Mouse (Mus musculus) heart, embryonic 15.5 days (tissue): ENCODE data around the gene Cnot1. TPM values are rescaled to one million over a fixed set of nuclear protein-coding genes. Genes with fewer than 3 reads are reported as not detected.
A peak's percentile ranks its signal among the peaks of the same experiment; 100 is the strongest.

Source experiments
- ATAC-seq: fragments of 200-750 bp; cut with Nextera tagmentation; replicated peaks from 2 replicates; pipeline ENCODE4 v1.8.0; 2017; ENCODE audit warnings: low read depth, moderate TSS enrichment; ENCODE audit not compliant: insufficient number of reproducible peaks, insufficient read depth, low FRiP score
- H3K27ac ChIP-seq: fragments of 300-500 bp; sonication (generic); 2 replicates; pipeline ENCODE4 v1.5.1; 2015; ENCODE audit warnings: mild to moderate bottlenecking, inconsistent platforms
- H3K27me3 ChIP-seq: fragments of 300-500 bp; sonication (generic); 2 replicates; pipeline ENCODE4 v1.6.1; 2015; ENCODE audit warnings: inconsistent platforms
- H3K36me3 ChIP-seq: fragments of 300-500 bp; sonication (generic); 2 replicates; pipeline ENCODE4 v1.6.1; 2015; ENCODE audit warnings: mild to moderate bottlenecking, inconsistent platforms
- H3K4me1 ChIP-seq: fragments of 300-500 bp; sonication (generic); replicated peaks from 2 replicates; pipeline ENCODE4 v1.6.1; 2015; ENCODE audit warnings: inconsistent platforms
- H3K4me2 ChIP-seq: fragments of 300-500 bp; sonication (generic); 2 replicates; pipeline ENCODE4 v1.6.1; 2015; ENCODE audit warnings: inconsistent platforms, mild to moderate bottlenecking, moderate library complexity
- H3K4me3 ChIP-seq: fragments of 300-500 bp; sonication (generic); 2 replicates; pipeline ENCODE4 v1.5.1; 2015; ENCODE audit warnings: mild to moderate bottlenecking, inconsistent platforms
- H3K9ac ChIP-seq: fragments of 300-500 bp; sonication (generic); 2 replicates; pipeline ENCODE4 v1.6.1; 2015; ENCODE audit warnings: mild to moderate bottlenecking, inconsistent platforms
- H3K9me3 ChIP-seq: fragments of 300-500 bp; sonication (generic); replicated peaks from 2 replicates; pipeline ENCODE4 v1.6.1; 2016; ENCODE audit warnings: inconsistent platforms
- WGBS: fragments of 180-500 bp; shearing (Covaris S2); methylation state at CpG from one replicate; pipeline ENCODE4 v1.1.7; 2015; ENCODE audit warnings: mixed read lengths; 5-methylcytosine and 5-hydroxymethylcytosine counted together
- polyA plus RNA-seq: library from polyadenylated mRNA; unstranded; fragments of >200 nt; fragmentation: Nextera tagmentation; extraction: Ambion mirVana; gene quantifications from 2 replicates; pipeline ENCODE4 v1.2.1, GENCODE M21; 2015

Gene Cnot1
- polyA plus RNA-seq, 1 experiment from 2014 or later, result 37.2 TPM

DNA sequence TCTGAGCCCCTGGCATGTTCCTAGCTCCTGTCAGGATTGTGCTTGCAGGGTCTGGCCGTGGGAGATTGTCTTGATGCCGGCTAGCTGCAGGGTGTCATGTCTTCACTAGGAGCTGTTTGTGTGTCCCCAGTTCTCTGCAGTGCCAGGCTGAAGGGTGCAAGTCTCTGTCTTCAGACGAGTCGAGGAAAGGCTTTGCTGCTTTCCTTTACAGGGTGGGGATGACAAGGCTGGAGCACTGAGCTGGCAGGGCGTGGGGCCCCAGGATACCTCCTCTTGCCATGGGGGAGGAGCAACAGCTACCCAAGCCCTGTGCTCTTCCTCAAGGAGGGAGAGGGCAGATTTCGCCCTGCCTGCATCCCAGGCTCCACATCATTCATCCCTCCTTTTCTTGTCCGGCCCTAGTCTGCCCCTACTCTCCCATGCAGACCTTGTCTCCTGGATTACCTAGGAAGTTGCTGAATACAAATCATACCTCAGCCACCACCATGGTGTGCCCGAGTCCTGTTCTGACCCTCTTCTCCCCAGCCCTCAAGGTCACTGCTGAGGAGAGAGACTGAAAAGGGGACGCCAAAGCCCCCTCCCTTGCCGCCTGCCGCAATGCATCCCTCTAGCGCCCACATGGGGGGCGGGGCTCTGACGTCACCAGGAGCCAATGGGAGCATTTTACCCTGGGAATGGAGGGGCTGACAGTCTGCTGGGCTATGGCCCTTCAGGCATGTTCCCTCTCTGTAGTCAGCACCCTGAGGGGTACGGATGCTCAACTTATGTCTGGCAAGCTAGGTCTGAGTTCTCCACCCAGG is 103.6 kb downstream of the Cnot1 start:
- H3K9ac ChIP-seq, result peak overlapping the region; percentile 84
- 0 out of 2 replicates have a peak, but pooled peaks cover 3% of the 10 kb centered on the region for H3K27me3 ChIP-seq
- no peaks in the 10 kb centered on the region for H3K9me3 ChIP-seq
- H3K4me1 ChIP-seq, result peaks cover 25% of the 10 kb centered on the region
- ATAC-seq, result peak; percentile 53
- H3K27ac ChIP-seq, result peak overlapping the region; percentile 90
- 3% methylated on average over 15 of the region's 15 CpGs for WGBS
- H3K4me3 ChIP-seq, result peak overlapping the region; percentile 78
- peak overlapping the region; percentile 88 for H3K4me2 ChIP-seq
- peaks cover 27% of the 10 kb centered on the region for H3K36me3 ChIP-seq

- ATAC-seq, result peak; percentile 90
- Histone ChIP-seq H3K9me3 (no peaks in the 10 kb centered on the region), H3K4me2 (peak overlapping the region; percentile 88), H3K4me3 (peak overlapping the region; percentile 78), H3K27me3 (0 out of 2 replicates have a peak, but pooled peaks cover 3% of the 10 kb centered on the region), H3K36me3 (peaks cover 18% of the 10 kb centered on the region), H3K27ac (peak overlapping the region; percentile 90), H3K4me1 (peaks cover 25% of the 10 kb centered on the region), H3K9ac (peak overlapping the region; percentile 84)
- 3% methylated on average over 34 of the region's 34 CpGs for WGBS
Observed at GRCm38 (mm10) chr8:95702480-95703446, 104.5 kb downstream of the Cnot1 start.

DNA sequence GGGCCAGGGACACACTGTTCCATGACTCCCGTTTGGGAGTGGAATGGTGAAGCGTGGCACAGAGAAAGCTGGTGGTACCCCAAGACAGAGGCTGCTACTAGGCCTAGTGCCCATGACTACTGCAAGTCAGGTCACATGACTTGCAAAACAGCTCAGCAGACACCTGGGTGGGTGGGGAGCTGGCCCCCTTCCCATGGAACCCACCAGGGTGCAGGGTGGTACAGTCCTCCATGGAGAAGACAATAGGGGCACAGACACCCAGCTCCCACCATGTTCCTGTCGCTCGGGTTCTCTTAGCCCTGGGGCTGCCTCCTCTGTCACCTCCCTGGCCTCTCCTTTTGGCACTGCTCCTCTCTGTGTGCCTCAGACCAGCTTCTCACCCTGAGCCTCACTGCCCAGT is 105.5 kb downstream of the Cnot1 start:
- Histone ChIP-seq H3K4me3 (no peak overlapping the region), H3K9me3 (no peaks in the 10 kb centered on the region), H3K27me3 (peaks cover 6% of the 10 kb centered on the region; the same call in 1 of the 2 replicates), H3K4me2 (no peak overlapping the region), H3K9ac (no peak overlapping the region), H3K36me3 (peaks cover 9% of the 10 kb centered on the region), H3K27ac (no peak overlapping the region), H3K4me1 (peaks cover 28% of the 10 kb centered on the region)
- ATAC-seq, result no peak
- 78% methylated on average over 4 of the region's 4 CpGs for WGBS

DNA sequence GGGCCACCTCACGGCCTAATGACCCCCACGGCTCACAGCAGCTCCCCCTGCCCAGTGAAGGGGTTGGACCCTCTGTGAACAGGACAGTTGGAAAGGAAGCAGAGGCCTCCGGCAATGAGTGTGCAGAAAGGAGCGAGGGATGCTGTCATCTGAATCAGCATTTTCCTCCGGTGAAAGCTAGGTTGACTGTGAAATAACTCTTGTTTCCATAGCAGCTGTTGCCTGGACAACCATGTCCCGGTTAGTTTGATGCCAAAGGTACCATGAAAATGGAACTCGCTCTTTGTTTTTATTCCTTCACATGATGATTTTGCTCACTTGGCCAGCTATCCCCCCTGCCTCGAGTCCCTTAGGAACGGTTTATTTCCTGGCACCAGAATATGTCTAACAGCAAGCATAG is 107.0 kb downstream of the Cnot1 start:
- WGBS, result 69% methylated on average over 9 of the region's 9 CpGs
- peaks cover 25% of the 10 kb centered on the region for H3K4me1 ChIP-seq

DNA sequence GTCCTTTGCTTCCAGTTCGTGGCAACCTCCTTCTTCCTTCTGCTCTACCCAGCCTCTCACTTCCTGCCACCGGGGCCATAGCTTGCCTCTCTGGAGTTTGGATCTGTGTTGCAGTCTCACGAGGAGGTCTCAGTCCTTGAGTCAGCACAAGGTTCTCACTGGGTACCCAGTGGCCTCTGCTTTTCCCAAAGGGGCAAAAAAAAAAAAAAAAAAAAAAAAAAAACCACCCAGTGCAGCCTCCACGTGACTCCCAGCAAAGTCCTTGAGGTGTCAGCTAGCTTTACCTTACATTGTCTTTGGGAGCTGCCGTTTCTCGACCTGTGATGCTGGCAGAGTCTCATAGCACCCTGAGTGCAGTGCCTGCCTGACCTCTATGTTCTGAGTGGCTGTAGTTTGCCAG is 109.1 kb downstream of the Cnot1 start:
- peaks cover 6% of the 10 kb centered on the region; the same call in 1 of the 2 replicates for H3K27me3 ChIP-seq
- no peaks in the 10 kb centered on the region for H3K9me3 ChIP-seq
- H3K36me3 ChIP-seq, result no peaks in the 10 kb centered on the region

More for the DNA sequence above, 107.0 kb downstream of the Cnot1 start:
- Histone ChIP-seq H3K9me3 (no peaks in the 10 kb centered on the region), H3K27me3 (peaks cover 6% of the 10 kb centered on the region; the same call in 1 of the 2 replicates), H3K4me3 (no peak overlapping the region), H3K27ac (no peak overlapping the region), H3K4me2 (no peak overlapping the region), H3K9ac (no peak overlapping the region), H3K36me3 (no peaks in the 10 kb centered on the region)
- no peak for ATAC-seq

DNA sequence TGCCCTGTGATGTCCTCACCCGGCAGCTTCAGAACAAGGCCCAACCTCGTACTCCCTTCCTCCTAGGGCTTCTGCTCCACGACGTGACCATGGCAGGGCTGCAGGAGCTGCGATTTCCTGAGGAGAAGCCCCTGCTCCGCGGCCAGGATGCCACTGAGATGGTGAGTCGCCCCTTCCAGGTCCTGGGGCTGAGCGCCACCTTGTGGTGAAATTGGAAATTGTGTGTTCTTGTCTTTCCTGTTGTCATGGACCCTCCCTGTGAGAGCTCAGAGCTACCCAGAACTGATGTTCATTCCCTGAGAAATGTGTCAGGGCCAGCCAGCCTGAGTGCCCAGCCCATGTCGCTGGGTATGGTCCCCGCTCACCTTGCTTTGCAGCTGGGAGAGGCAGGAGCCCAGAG is 110.1 kb downstream of the Cnot1 start:
- Histone ChIP-seq H3K4me2 (peak overlapping the region; percentile 46), H3K27me3 (peaks cover 6% of the 10 kb centered on the region; the same call in 1 of the 2 replicates), H3K36me3 (no peaks in the 10 kb centered on the region), H3K4me1 (peaks cover 15% of the 10 kb centered on the region), H3K9ac (no peak overlapping the region), H3K4me3 (peak overlapping the region; percentile 13; the same call in 1 of the 2 replicates), H3K9me3 (no peaks in the 10 kb centered on the region), H3K27ac (no peak overlapping the region)
- 1% methylated on average over 11 of the region's 11 CpGs for WGBS
- 0 out of 2 replicates have a peak, but pooled peaks have one; percentile 3 for ATAC-seq

More for the DNA sequence above, 109.1 kb downstream of the Cnot1 start:
- 38% methylated on average over 6 of the region's 6 CpGs for WGBS
- Histone ChIP-seq H3K4me3 (no peak overlapping the region), H3K4me1 (peaks cover 20% of the 10 kb centered on the region), H3K27ac (no peak overlapping the region), H3K9ac (no peak overlapping the region), H3K4me2 (no peak overlapping the region)
- ATAC-seq, result no peak

DNA sequence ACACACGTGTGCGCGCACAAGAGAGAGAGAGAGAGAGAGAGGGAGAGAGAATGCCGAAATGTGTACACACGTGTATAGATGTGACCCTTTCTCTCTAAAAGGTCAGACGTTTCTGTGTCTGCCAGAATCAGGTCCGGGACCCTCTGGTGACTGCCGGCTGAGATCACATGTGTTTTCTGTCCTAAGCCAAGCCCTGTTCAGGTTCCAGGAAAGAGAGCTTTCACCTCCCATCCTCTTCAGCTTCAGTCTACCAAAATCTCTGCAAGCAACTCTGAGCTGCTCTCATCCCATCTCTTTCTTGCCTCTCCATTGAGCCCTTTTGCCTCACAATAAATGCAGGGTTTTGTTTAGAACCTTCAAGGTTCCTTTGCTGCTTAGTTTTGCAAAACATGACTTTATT is 110.6 kb downstream of the Cnot1 start:
- 64% methylated on average over 8 of the region's 8 CpGs for WGBS
- no peak overlapping the region for H3K9ac ChIP-seq
- H3K27me3 ChIP-seq, result peaks cover 6% of the 10 kb centered on the region; the same call in 1 of the 2 replicates
- H3K4me1 ChIP-seq, result peaks cover 15% of the 10 kb centered on the region
- no peaks in the 10 kb centered on the region for H3K36me3 ChIP-seq
- H3K4me2 ChIP-seq, result peak overlapping the region; percentile 46
- no peak overlapping the region for H3K27ac ChIP-seq
- no peaks in the 10 kb centered on the region for H3K9me3 ChIP-seq
- H3K4me3 ChIP-seq, result peak overlapping the region; percentile 13; the same call in 1 of the 2 replicates
- ATAC-seq, result no peak

DNA sequence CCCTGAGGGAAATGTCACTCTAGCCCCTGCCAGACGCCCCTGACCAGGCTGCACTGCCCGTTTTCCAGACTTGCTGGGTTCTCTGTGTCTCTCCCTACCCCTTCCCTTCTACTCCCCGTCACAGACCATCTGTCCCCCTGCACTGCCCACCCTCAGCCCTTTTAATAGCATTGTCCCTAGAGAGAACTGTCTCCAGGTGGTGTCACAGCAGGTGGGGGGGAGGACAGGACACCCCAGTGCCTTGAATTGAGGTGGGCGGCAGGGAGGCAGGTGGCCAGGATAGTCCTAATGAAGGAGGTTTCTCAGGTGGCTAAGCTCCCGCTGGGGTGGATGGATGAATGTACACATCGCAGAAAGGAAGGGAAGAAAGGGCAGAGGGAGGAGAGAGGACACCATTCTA is 112.6 kb downstream of the Cnot1 start:
- no peaks in the 10 kb centered on the region for H3K9me3 ChIP-seq
- no peak overlapping the region for H3K4me3 ChIP-seq
- 35% methylated on average over 6 of the region's 6 CpGs for WGBS
- H3K4me1 ChIP-seq, result peaks cover 31% of the 10 kb centered on the region
- no peak overlapping the region for H3K27ac ChIP-seq
- no peak overlapping the region for H3K4me2 ChIP-seq
- peaks cover 3% of the 10 kb centered on the region; the same call in 1 of the 2 replicates for H3K27me3 ChIP-seq
- H3K9ac ChIP-seq, result no peak overlapping the region; the same call in 1 of the 2 replicates
- no peaks in the 10 kb centered on the region for H3K36me3 ChIP-seq
- no peak for ATAC-seq

DNA sequence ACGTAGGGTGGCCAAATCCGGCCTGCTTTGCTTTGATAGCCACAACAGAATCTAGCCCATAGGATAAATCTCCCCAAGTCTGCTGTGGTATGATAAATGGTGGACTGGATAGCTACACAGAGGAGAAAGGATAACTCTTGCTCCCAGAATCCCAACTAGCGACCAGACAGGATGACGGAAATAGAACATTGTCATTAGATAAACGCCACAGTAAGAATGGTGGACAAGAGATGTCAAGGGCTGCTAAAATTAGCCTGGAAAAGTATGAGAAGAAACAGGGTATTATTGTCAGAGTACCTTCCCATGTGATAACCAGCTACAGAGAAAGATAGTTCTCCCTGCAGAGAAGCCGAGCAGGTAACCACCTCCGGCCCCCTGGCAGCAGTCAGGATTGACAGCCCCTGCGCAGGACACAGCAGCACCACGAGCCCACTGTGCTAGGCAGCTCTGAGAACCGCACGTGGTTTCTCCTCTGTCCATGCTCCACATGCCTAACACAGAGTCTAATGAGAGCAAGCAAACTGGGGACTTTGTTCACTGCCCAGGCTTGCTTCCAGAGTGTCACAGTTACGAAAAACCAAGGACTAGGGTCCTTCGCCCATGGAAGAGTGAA is 116.2 kb downstream of the Cnot1 start:
- Histone ChIP-seq H3K4me3 (no peak overlapping the region), H3K9ac (no peak overlapping the region), H3K4me1 (peaks cover 45% of the 10 kb centered on the region), H3K27me3 (no peaks in the 10 kb centered on the region), H3K27ac (peak overlapping the region; percentile 86), H3K4me2 (peak overlapping the region; percentile 26), H3K36me3 (no peaks in the 10 kb centered on the region), H3K9me3 (no peaks in the 10 kb centered on the region)
- peak; percentile 33; the same call in 1 of the 2 replicates for ATAC-seq
- WGBS, result 41% methylated on average over 13 of the region's 13 CpGs

DNA sequence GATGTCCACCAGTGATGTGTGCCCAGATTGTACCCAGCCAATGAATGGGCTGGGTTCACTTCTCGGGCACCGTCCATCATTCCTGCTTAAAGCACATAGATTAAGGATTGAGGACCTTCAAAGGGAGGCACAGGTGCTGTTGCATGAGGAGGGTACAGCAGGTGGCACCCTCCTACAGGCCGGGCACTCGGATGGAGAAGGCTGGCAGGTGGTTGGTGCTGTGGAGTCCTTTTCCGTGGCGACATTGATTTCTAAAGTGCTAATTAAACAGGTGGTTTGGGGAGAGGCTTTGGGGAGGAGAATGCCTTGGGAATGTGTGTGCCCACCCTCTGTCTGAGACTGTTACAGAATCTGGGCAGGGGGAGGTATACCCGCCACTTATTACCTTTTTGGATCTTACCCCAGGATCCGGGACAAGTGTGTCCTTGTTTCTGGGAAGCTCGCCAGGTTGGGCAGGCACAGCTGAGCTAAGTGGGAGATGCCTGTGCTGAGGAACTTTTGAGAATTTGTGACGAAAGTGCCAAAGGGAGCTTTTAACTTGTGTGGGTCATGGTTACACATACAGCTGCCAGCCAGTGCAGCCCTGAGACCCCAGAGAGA is 119.1 kb downstream of the Cnot1 start:
- peaks cover 44% of the 10 kb centered on the region for H3K4me1 ChIP-seq
- H3K4me3 ChIP-seq, result no peak overlapping the region
- peak overlapping the region; percentile 55 for H3K27ac ChIP-seq
- ATAC-seq, result 0 out of 2 replicates have a peak, but pooled peaks have one; percentile 44
- no peaks in the 10 kb centered on the region for H3K36me3 ChIP-seq
- H3K27me3 ChIP-seq, result no peaks in the 10 kb centered on the region
- H3K4me2 ChIP-seq, result no peak overlapping the region
- 58% methylated on average over 10 of the region's 10 CpGs for WGBS
- no peak overlapping the region for H3K9ac ChIP-seq
- no peaks in the 10 kb centered on the region for H3K9me3 ChIP-seq
